Mouse (Mus musculus) ES-CJ7 (cell line): ENCODE results near the gene Dnajb4.

Experiments used
- DNase-seq: peaks from one replicate; pipeline ENCODE4 v3.0.0; 2011; ENCODE audit warnings: low read depth, low spot score

Gene Dnajb4

GRCm38 (mm10) chr3:152171862-152172261 lies 38.2 kb downstream of the Dnajb4 start:
- no peak for DNase-seq

- DNase-seq, result no peak
Measured at GRCm38 (mm10) chr3:152171236-152171635, 38.9 kb downstream of the Dnajb4 start.

GRCm38 (mm10) chr3:152170407-152170806 lies 39.7 kb downstream of the Dnajb4 start:
- DNase-seq, result no peak

- no peak for DNase-seq
Measured at GRCm38 (mm10) chr3:152168007-152168406, 42.1 kb downstream of the Dnajb4 start.

- DNase-seq, result peak; percentile 40
Measured at GRCm38 (mm10) chr3:152166699-152167451, 43.2 kb downstream of the Dnajb4 start.

GRCm38 (mm10) chr3:152166099-152166423 lies 44.0 kb downstream of the Dnajb4 start, which contains the start of gene Gipc2:
Gene Gipc2, minus strand, starts transcription at chr3:152166230.
- peak; percentile 57 for DNase-seq

GRCm38 (mm10) chr3:152165351-152166098 lies 44.6 kb downstream of the Dnajb4 start:
- DNase-seq, result peak; percentile 93

GRCm38 (mm10) chr3:152165014-152165350 lies 45.1 kb downstream of the Dnajb4 start:
- DNase-seq, result no peak

- no peak for DNase-seq
Measured at GRCm38 (mm10) chr3:152163320-152163719, 46.8 kb downstream of the Dnajb4 start.

- DNase-seq, result no peak
Measured at GRCm38 (mm10) chr3:152160607-152161006, 49.5 kb downstream of the Dnajb4 start.

- no peak for DNase-seq
Measured at GRCm38 (mm10) chr3:152159321-152159720, 50.8 kb downstream of the Dnajb4 start.

GRCm38 (mm10) chr3:152158344-152159291 lies 51.5 kb downstream of the Dnajb4 start:
- no peak for DNase-seq

GRCm38 (mm10) chr3:152156816-152157496 lies 53.1 kb downstream of the Dnajb4 start:
- DNase-seq, result no peak

- no peak for DNase-seq
Measured at GRCm38 (mm10) chr3:152155296-152155948, 54.7 kb downstream of the Dnajb4 start.

- DNase-seq, result no peak
Measured at GRCm38 (mm10) chr3:152154095-152154494, 56.0 kb downstream of the Dnajb4 start.

- DNase-seq, result no peak
Measured at GRCm38 (mm10) chr3:152153152-152153551, 57.0 kb downstream of the Dnajb4 start.

- no peak for DNase-seq
Measured at GRCm38 (mm10) chr3:152152483-152152804, 57.7 kb downstream of the Dnajb4 start.

GRCm38 (mm10) chr3:152151725-152152482 lies 58.2 kb downstream of the Dnajb4 start:
- no peak for DNase-seq

GRCm38 (mm10) chr3:152149863-152150262 lies 60.2 kb downstream of the Dnajb4 start:
- no peak for DNase-seq

- no peak for DNase-seq
Measured at GRCm38 (mm10) chr3:152149449-152149848, 60.7 kb downstream of the Dnajb4 start.
